Comparison of ENCODE assay signal across 8 mouse cellular contexts in genomic region chr4:117914031-117914430, GRCm38 (mm10). TPM values are rescaled to one million over a fixed set of nuclear protein-coding genes. Genes with fewer than 3 reads are reported as not detected.
DNase-seq lines count a peak whose midpoint lies in the region; ATAC-seq lines count a peak whose summit lies in the region.

No protein-coding gene starts in this region.

- H3K4me1 ChIP-seq in lung, embryonic 15.5 days, result peaks cover 34% of the 10 kb centered on the region
- H3K4me1 ChIP-seq in embryonic facial prominence, embryonic 11.5 days (ENCODE audit: control insufficient read depth, insufficient read depth, low read length), result peaks cover 4% of the 10 kb centered on the region; the same call in 1 of the 2 replicates
- H3K4me1 ChIP-seq in hindbrain, embryonic 11.5 days (replicated peaks; ENCODE audit: control insufficient read depth, insufficient read depth, low read length), result peaks cover 9% of the 10 kb centered on the region; the same call in 1 of the 2 replicates
- H3K4me1 ChIP-seq in midbrain, embryonic 14.5 days (ENCODE audit: control insufficient read depth, insufficient read depth, low read length), result peaks cover 46% of the 10 kb centered on the region

- peak overlapping the region; percentile 67 for H3K4me3 ChIP-seq in lung, embryonic 15.5 days
- peak overlapping the region; percentile 65 for H3K4me3 ChIP-seq in embryonic facial prominence, embryonic 11.5 days (ENCODE audit: low read depth, low read length)
- peak overlapping the region; percentile 85 for H3K4me3 ChIP-seq in hindbrain, embryonic 11.5 days (ENCODE audit: low read depth, low read length)
- peak overlapping the region; percentile 85 for H3K4me3 ChIP-seq in midbrain, embryonic 14.5 days (replicated peaks; ENCODE audit: low read depth, low read length)

- H3K4me2 ChIP-seq in lung, embryonic 15.5 days, result peak overlapping the region; percentile 98
- H3K4me2 ChIP-seq in embryonic facial prominence, embryonic 11.5 days (ENCODE audit: low read depth, low read length), result peak overlapping the region; percentile 94
- H3K4me2 ChIP-seq in hindbrain, embryonic 11.5 days (replicated peaks; ENCODE audit: low read depth, low read length), result peak overlapping the region; percentile 99
- H3K4me2 ChIP-seq in midbrain, embryonic 14.5 days (ENCODE audit: low read length), result peak overlapping the region; percentile 99

- ATAC-seq in lung, embryonic 15.5 days (ENCODE audit: borderline replicate concordance, extremely low read depth, low FRiP score, low TSS enrichment), result 0 out of 2 replicates have a peak, but pooled peaks have one; percentile 3
- ATAC-seq in embryonic facial prominence, embryonic 11.5 days (replicated peaks; ENCODE audit: insufficient number of reproducible peaks, low FRiP score, low TSS enrichment, low read depth), result no peak; the same call in 1 of the 2 replicates
- no peak; the same call in 1 of the 2 replicates for ATAC-seq in hindbrain, embryonic 11.5 days (ENCODE audit: low FRiP score)
- ATAC-seq in midbrain, embryonic 14.5 days (ENCODE audit: low FRiP score, low TSS enrichment), result no peak

- 0 out of 2 replicates have a peak overlapping the region, but pooled peaks have one; percentile 13 for H3K27ac ChIP-seq in lung, embryonic 15.5 days
- H3K27ac ChIP-seq in embryonic facial prominence, embryonic 11.5 days (replicated peaks; ENCODE audit: low read depth, low read length), result no peak overlapping the region
- no peak overlapping the region for H3K27ac ChIP-seq in hindbrain, embryonic 11.5 days (ENCODE audit: low read depth, low read length)
- 0 out of 2 replicates have a peak overlapping the region, but pooled peaks have one; percentile 87 for H3K27ac ChIP-seq in midbrain, embryonic 14.5 days (replicated peaks; ENCODE audit: low read depth, low read length)

- DNase-seq in lung, adult 18-20 months, result no peak
- no peak for DNase-seq in embryonic facial prominence, embryonic 11.5 days (ENCODE audit: low spot score)
- peak; percentile 11 for DNase-seq in hindbrain, embryonic 11.5 days (ENCODE audit: low spot score)
- no peak for DNase-seq in midbrain, embryonic 14.5 days
- no peak for DNase-seq in frontal cortex, postnatal 25 days (ENCODE audit: low spot score in 2 of 2)
- no peak for DNase-seq in embryo, embryonic 10 days (ENCODE audit: low spot score)
- DNase-seq in lung, postnatal 10 days, result no peak

- peaks cover 15% of the 10 kb centered on the region; the same call in 1 of the 2 replicates for H3K36me3 ChIP-seq in lung, embryonic 15.5 days
- no peaks in the 10 kb centered on the region for H3K36me3 ChIP-seq in embryonic facial prominence, embryonic 11.5 days (replicated peaks; ENCODE audit: control insufficient read depth, insufficient read depth, low read depth, low read length)
- H3K36me3 ChIP-seq in hindbrain, embryonic 11.5 days (ENCODE audit: control insufficient read depth, insufficient read depth, low read length), result no peaks in the 10 kb centered on the region
- peaks cover 17% of the 10 kb centered on the region for H3K36me3 ChIP-seq in midbrain, embryonic 14.5 days (ENCODE audit: control insufficient read depth, insufficient read depth, low read length)

- peak overlapping the region; percentile 70 for H3K9ac ChIP-seq in lung, embryonic 15.5 days
- peak overlapping the region; percentile 74 for H3K9ac ChIP-seq in embryonic facial prominence, embryonic 11.5 days (replicated peaks; ENCODE audit: low read length)
- H3K9ac ChIP-seq in hindbrain, embryonic 11.5 days (ENCODE audit: low read depth, low read length), result peak overlapping the region; percentile 85
- peak overlapping the region; percentile 87 for H3K9ac ChIP-seq in midbrain, embryonic 14.5 days (replicated peaks; ENCODE audit: low read length)

- 11% methylated on average over 8 of the region's 8 CpGs for WGBS in lung, embryonic 15.5 days
- WGBS in embryonic facial prominence, embryonic 11.5 days, result 22% methylated on average over 8 of the region's 8 CpGs
- 13% methylated on average over 8 of the region's 8 CpGs for WGBS in hindbrain, embryonic 11.5 days
- WGBS in midbrain, embryonic 14.5 days, result 11% methylated on average over 8 of the region's 8 CpGs

- no peaks in the 10 kb centered on the region for H3K27me3 ChIP-seq in lung, embryonic 15.5 days
- no peaks in the 10 kb centered on the region for H3K27me3 ChIP-seq in embryonic facial prominence, embryonic 11.5 days (ENCODE audit: control insufficient read depth, insufficient read depth, low read length)
- H3K27me3 ChIP-seq in hindbrain, embryonic 11.5 days (ENCODE audit: control insufficient read depth, insufficient read depth, low read length), result no peaks in the 10 kb centered on the region
- no peaks in the 10 kb centered on the region for H3K27me3 ChIP-seq in midbrain, embryonic 14.5 days (ENCODE audit: control insufficient read depth, insufficient read depth, low read length)

- H3K9me3 ChIP-seq in lung, embryonic 15.5 days, result no peaks in the 10 kb centered on the region
- no peaks in the 10 kb centered on the region for H3K9me3 ChIP-seq in embryonic facial prominence, embryonic 11.5 days (replicated peaks; ENCODE audit: control insufficient read depth, low read length)
- H3K9me3 ChIP-seq in hindbrain, embryonic 11.5 days (ENCODE audit: control insufficient read depth, low read length), result no peaks in the 10 kb centered on the region
- no peaks in the 10 kb centered on the region for H3K9me3 ChIP-seq in midbrain, embryonic 14.5 days (ENCODE audit: control insufficient read depth, low read length)

RNA-seq across cellular contexts. Expression of gene Ipo13, which starts 0.8 kb away (rescaled TPM):
- polyA plus RNA-seq in lung, embryonic 15.5 days (2015; fragmentation: Nextera tagmentation; extraction: Ambion mirVana), result 37.9 and 41.2 TPM in 2 replicates
- polyA plus RNA-seq in embryonic facial prominence, embryonic 11.5 days (2014; fragmentation: Nextera tagmentation; extraction: Ambion mirVana), result 41.0 and 43.6 TPM in 2 replicates
- 43.8 and 54.5 TPM in 2 replicates for polyA plus RNA-seq in hindbrain, embryonic 11.5 days (2014; fragmentation: Nextera tagmentation; extraction: Ambion mirVana)
- 56.0 and 62.7 TPM in 2 replicates for polyA plus RNA-seq in midbrain, embryonic 14.5 days (2014; fragmentation: Nextera tagmentation; extraction: Ambion mirVana)

RNA-seq across cellular contexts. Expression of gene Artn, which starts 15.5 kb away (rescaled TPM):
- 3.1 and 3.2 TPM in 2 replicates for polyA plus RNA-seq in lung, embryonic 15.5 days (2015; fragmentation: Nextera tagmentation; extraction: Ambion mirVana)
- polyA plus RNA-seq in embryonic facial prominence, embryonic 11.5 days (2014; fragmentation: Nextera tagmentation; extraction: Ambion mirVana), result 2.0 and 2.6 TPM in 2 replicates
- polyA plus RNA-seq in hindbrain, embryonic 11.5 days (2014; fragmentation: Nextera tagmentation; extraction: Ambion mirVana), result 1.6 and 1.8 TPM in 2 replicates
- 0.50 and 0.66 TPM in 2 replicates for polyA plus RNA-seq in midbrain, embryonic 14.5 days (2014; fragmentation: Nextera tagmentation; extraction: Ambion mirVana)

RNA-seq across cellular contexts. Expression of gene Dph2, which starts 22.2 kb away (rescaled TPM):
- 18.2 and 19.3 TPM in 2 replicates for polyA plus RNA-seq in lung, embryonic 15.5 days (2015; fragmentation: Nextera tagmentation; extraction: Ambion mirVana)
- 20.8 and 23.8 TPM in 2 replicates for polyA plus RNA-seq in embryonic facial prominence, embryonic 11.5 days (2014; fragmentation: Nextera tagmentation; extraction: Ambion mirVana)
- 21.0 and 26.8 TPM in 2 replicates for polyA plus RNA-seq in hindbrain, embryonic 11.5 days (2014; fragmentation: Nextera tagmentation; extraction: Ambion mirVana)
- 20.6 and 26.1 TPM in 2 replicates for polyA plus RNA-seq in midbrain, embryonic 14.5 days (2014; fragmentation: Nextera tagmentation; extraction: Ambion mirVana)

RNA-seq across cellular contexts. Expression of gene Atp6v0b, which starts 26.9 kb away (rescaled TPM):
- polyA plus RNA-seq in lung, embryonic 15.5 days (2015; fragmentation: Nextera tagmentation; extraction: Ambion mirVana), result 177 and 185 TPM in 2 replicates
- 154 and 177 TPM in 2 replicates for polyA plus RNA-seq in embryonic facial prominence, embryonic 11.5 days (2014; fragmentation: Nextera tagmentation; extraction: Ambion mirVana)
- 233 and 246 TPM in 2 replicates for polyA plus RNA-seq in hindbrain, embryonic 11.5 days (2014; fragmentation: Nextera tagmentation; extraction: Ambion mirVana)
- 528 and 640 TPM in 2 replicates for polyA plus RNA-seq in midbrain, embryonic 14.5 days (2014; fragmentation: Nextera tagmentation; extraction: Ambion mirVana)

RNA-seq across cellular contexts. Expression of gene B4galt2, which starts 30.7 kb away (rescaled TPM):
- polyA plus RNA-seq in lung, embryonic 15.5 days (2015; fragmentation: Nextera tagmentation; extraction: Ambion mirVana), result 16.4 and 16.5 TPM in 2 replicates
- polyA plus RNA-seq in embryonic facial prominence, embryonic 11.5 days (2014; fragmentation: Nextera tagmentation; extraction: Ambion mirVana), result 24.9 and 26.5 TPM in 2 replicates
- 27.3 and 27.9 TPM in 2 replicates for polyA plus RNA-seq in hindbrain, embryonic 11.5 days (2014; fragmentation: Nextera tagmentation; extraction: Ambion mirVana)
- 78.1 and 94.2 TPM in 2 replicates for polyA plus RNA-seq in midbrain, embryonic 14.5 days (2014; fragmentation: Nextera tagmentation; extraction: Ambion mirVana)

Comparison
In these comparisons a context has a peak if more than half of its experiments do, and no peak if none do; other contexts are left out.
1. H3K27ac ChIP-seq: peak in lung, embryonic 15.5 days (single experiment) and midbrain, embryonic 14.5 days (single experiment); none in embryonic facial prominence, embryonic 11.5 days (single experiment) and hindbrain, embryonic 11.5 days (single experiment).
2. Peak in every context shown above with its lines, with median percentiles within 50 percentile points of each other: H3K4me2 ChIP-seq, H3K4me3 ChIP-seq and H3K9ac ChIP-seq.